Mouse (Mus musculus) retina, embryonic 14.5 days (tissue): Measurements from ENCODE around the gene Aknad1.

Experiments
- DNase-seq: peaks from one replicate; pipeline ENCODE4 v3.0.0-alpha.2; 2015; ENCODE audit warnings: low spot score

Gene Aknad1

GRCm38 (mm10) chr3:108787754-108788454 lies 48.4 kb downstream of the Aknad1 start:
- DNase-seq, result no peak

DNA sequence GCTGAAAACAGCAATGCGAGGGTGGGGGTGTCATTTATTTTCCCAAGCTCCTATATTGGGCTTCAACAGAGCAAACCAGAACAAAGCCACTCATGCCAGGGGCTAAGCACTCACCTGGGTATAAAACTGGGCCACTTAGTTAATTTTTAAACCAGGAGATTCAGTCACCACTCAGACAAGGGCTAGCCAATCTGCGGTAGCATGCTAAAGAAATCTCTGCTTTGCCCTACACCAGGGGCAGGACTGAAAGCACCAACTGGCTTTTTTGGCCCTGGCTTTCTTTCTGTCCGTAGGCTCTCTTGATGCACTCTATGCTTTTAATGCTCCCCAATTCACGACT lies 49.0 kb downstream of the Aknad1 start:
- no peak for DNase-seq

GRCm38 (mm10) chr3:108789299-108789698 lies 49.8 kb downstream of the Aknad1 start:
- peak; percentile 14 for DNase-seq

DNA sequence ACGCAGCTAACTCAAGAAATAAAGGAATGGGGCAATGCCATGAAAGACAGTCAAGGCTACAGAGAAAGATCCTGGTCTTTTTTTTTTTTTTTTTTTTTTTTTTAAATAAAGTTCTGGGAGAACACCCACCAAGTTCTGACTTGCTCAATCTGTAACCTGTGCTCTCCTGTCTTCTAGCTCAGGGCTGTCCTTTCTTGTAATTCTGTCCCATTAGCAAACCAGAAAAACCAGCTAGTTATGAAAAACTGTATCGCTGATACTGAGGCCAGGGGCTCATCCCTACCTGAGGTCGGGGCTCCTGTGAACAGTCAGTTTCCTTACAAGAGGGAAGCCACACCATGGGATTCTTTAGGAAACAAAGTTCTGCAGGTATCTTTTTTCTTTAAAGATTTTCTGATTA lies 51.0 kb downstream of the Aknad1 start:
- no peak for DNase-seq

- no peak for DNase-seq
Observed at GRCm38 (mm10) chr3:108791054-108791706, 51.7 kb downstream of the Aknad1 start.

DNA sequence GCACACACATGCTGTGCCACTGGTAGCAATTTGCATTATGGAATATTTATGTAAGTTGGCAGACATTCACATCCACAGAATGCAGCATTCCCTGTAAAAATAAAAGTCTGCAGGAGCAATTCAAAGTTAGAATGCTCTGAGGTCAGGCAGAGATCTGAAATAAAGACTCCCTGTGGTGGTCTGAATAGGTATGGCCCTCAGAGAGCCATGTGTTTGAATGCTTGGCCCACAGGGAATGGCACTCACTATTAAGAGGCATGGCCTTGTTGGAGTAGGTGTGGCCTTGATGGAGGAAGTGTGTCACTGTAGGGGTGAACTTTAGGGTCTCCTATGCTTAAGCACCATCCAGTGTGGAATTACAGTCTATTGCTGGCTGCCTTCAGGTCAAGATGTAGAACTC lies 53.0 kb downstream of the Aknad1 start:
- no peak for DNase-seq

DNA sequence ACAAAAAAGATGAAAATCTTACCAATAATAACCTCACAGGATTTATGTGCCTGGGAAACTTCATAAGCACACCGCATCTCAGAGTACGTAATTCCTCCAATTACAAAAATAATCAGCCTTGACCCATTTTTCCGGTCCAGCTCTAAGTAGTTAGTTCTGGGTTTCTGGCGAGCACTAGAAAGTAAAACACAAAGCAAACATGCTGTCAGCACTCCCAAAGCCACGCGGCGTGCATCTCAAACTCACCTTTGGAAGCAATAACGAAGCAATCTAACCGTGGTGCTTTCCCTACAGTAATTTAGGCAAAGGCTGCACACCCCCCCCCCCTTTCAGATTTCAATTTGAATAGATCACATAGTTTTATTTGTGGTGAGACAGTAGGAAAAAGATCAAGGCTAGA lies 55.3 kb downstream of the Aknad1 start:
- no peak for DNase-seq

DNA sequence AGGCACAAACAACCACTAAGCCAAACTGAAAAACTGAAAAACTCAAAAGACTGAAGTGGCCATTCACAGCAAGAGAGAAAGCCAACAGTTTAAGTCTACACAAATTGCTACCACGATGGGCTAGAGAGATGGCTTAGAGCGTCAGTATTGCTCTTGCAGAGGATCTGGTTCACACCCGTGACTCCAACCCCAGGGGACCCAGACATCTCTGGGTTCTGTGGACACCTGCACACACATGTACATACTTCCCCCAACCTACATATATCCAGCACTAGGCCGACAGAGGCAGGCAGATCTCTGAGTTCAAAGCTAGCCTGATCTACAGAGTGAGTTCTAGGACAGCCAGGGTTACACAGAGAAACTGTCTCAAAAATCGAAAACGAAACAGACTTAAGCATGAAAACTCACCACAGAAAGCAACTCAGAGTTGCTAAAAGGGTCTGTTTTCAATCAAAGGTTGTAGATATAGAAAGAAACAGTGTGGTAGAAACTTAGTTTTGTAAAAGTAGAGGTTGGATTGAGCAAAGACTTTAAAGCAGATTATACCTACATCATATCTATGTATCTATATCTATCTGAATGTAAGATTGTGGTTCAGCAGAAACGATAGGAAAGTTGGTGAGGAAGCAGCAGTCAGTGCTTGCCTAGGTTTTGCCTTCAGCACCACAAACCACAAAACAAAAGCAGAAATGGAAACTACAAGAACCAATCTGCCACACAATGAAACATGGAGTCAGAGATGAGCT lies 56.3 kb downstream of the Aknad1 start:
- no peak for DNase-seq

DNA sequence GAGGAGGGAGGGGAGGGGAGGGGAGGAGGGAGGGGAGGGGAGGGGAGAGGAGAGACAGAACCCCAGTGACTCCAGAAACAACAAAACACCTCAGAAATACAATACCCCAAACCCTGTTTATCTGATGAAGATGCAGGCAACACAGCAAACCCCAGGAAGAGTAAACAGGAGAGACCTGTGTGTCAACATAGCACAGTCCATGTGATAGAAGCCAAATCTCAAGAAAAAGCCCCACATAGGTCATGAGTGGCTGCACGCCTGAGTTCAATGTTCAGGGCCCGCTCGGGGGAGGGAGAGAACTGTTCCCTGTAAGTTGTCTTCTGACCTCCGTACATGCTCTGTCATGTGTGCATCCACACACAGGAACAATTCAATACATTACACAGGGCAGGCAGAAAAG lies 56.9 kb downstream of the Aknad1 start:
- DNase-seq, result no peak

DNA sequence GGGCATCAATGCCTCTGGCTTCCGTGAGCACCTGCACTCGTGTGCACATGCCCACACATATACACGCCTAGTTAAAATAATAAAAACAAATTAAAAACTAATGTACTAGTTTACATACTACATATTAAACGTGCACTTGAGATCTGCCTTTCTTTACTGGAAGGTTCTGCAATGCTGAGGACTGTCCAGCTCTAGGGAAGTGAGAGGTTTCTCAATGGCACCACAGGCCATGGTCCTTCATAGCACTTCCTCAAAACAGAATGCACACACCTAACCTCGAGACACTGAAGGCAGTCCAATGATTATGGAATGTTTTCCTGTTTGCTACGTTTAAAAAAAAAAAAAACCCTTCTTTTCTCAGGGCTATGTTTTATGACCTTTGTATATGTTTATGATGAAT lies 58.3 kb downstream of the Aknad1 start:
- DNase-seq, result no peak

DNA sequence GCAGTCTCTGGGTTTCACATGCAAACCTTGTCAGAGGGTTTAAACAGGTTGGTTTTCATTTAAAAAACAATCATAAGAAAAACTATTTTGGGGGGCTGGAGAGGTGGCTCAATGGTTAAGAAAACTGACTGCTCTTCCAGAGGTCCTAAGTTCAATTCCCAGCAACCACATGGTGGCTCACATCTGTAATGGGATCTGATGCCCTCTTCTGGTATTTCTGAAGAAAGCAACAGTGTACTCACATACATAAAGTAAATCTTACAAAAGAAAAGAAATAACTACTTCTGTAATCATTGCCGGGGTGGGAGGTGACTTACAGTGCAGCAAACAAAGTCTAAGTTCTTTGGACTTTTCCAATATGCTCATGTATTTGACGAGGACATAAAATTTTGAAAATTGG lies 58.9 kb downstream of the Aknad1 start:
- DNase-seq, result no peak

GRCm38 (mm10) chr3:108805622-108806021 lies 66.2 kb downstream of the Aknad1 start:
- DNase-seq, result no peak

DNA sequence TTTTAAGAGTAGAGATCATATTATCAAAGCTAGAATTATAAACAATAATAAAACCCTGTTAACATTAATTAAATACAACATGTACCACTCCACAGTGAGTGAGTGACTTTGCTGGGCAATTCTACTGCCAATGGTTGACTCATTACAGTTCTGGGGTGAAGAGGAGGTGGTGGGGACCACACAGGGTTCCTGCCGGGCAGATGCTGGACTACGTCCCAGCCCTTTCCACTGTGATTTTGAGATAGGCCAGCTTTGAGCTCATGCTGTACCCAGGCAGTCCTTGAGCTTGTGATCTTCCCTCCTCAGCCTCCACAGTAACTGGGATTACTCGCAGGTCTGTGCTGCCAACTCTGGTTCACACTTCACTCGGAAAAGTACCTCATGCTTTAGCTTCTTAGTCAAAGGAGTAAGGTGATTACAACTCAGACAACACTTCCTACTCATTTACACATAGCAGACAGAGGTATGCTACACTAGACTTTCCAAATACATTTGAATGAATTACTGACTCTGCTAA lies 71.3 kb downstream of the Aknad1 start:
- DNase-seq, result no peak

GRCm38 (mm10) chr3:108815631-108816030 lies 76.2 kb downstream of the Aknad1 start:
- DNase-seq, result no peak

DNA sequence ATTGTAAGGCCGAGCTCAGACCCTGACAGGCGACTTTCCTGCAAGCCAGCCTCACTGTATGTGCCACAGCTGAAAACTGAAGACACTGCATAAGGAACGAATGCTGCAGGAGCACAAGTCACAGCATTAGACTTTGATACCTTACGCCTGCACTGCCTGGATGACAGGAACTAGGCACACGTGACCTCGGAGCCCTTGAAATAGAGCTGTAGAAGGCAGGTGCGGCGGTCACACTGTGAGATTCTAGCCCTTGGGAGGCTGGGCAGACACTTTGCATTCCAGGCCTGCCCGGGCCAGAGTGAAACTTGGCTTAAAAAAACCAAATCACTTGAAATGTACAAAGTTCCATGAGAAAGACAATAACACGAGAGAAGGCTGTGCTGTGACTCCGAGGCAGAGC lies 91.0 kb downstream of the Aknad1 start:
- DNase-seq, result no peak

DNA sequence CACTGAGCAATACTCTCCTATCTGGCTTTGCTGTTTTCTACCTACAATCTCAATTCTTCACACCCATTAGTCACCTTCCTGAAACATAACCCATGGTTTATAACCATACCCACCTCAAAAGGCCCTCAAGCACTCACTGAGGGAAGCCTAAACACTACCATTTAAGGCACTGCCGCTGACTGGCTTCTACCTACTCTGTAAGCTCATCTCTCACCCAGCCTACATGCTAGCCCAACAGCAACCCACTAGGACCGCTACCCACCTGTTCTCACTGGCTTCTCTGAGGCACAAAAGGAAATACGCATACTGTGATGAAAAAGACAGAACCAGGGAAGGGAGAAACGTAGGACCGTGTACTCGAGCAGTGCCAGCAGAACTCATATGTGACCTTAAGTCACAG lies 92.3 kb downstream of the Aknad1 start:
- DNase-seq, result no peak
